Mouse (Mus musculus) erythroblast, embryonic 14.5 days (primary cell): ENCODE results near the gene Xaf1.

ENCODE experiments used
- GATA1 ChIP-seq: IDR thresholded peaks from 2 replicates; pipeline ENCODE4 v1.6.1; 2012; ENCODE audit warnings: low read length, inconsistent platforms, mixed read lengths
- TAL1 ChIP-seq: IDR thresholded peaks from 3 replicates; pipeline ENCODE4 v1.6.1; 2012; ENCODE audit warnings: low read length, inconsistent platforms, mixed read lengths

DNA sequence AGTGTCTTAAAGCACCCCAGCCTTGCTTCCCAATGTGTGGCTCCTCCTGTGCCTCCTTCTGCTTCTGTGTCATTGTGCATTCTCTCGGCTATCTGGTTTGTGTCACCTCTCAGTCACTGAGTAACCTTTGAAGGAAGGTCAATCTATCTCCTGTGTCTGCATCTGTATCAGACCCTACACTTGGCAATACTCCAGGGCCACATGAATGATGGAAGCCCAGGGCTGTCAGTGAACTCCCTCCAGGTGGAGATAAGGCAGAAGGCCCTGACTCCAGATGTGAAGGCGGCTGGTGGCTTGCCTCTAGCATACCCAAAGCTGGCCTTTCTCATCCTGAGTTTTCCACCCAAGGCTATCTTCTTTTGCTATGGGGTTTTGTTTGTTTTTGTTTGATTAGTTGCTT is 7.6 kb downstream of the Xaf1 start:
- TF ChIP-seq TAL1 (no peak), GATA1 (no peak)
